Mouse (Mus musculus) bone marrow, adult 2 months (tissue): ENCODE measurements around the gene Mrps36. TPM values are rescaled to one million over a fixed set of nuclear protein-coding genes. Genes with fewer than 3 reads are reported as not detected.

Experiments used
- H3K27ac ChIP-seq: fragments of 200-500 bp; 2 replicates; pipeline ENCODE4 v1.5.1; 2012; ENCODE audit warnings: low read depth, mild to moderate bottlenecking, control low read depth, inconsistent platforms, low read length; ENCODE audit not compliant: control insufficient read depth, poor library complexity, insufficient read depth
- H3K4me1 ChIP-seq: fragments of 200-500 bp; 2 replicates; pipeline ENCODE4 v1.6.1; 2011; ENCODE audit warnings: low read length; ENCODE audit not compliant: control insufficient read depth, insufficient read depth
- H3K4me3 ChIP-seq: fragments of 200-500 bp; replicated peaks from 2 replicates; pipeline ENCODE3; 2011; ENCODE audit warnings: mild to moderate bottlenecking, low read depth, low read length, control low read depth; ENCODE audit not compliant: control insufficient read depth
- CTCF ChIP-seq: fragments of 200-500 bp; IDR thresholded peaks from 2 replicates; pipeline ENCODE4 v1.5.1; 2011; ENCODE audit warnings: low read length, control low read depth; ENCODE audit not compliant: control insufficient read depth, insufficient read depth
- POLR2A ChIP-seq: fragments of 200-500 bp; IDR thresholded peaks from 2 replicates; pipeline ENCODE4 v1.6.1; 2011; ENCODE audit warnings: low read depth, mild to moderate bottlenecking, control low read depth, low read length, borderline replicate concordance; ENCODE audit not compliant: control insufficient read depth
- WGBS: fragments of 180-500 bp; shearing (Covaris S2); methylation state at CpG from one replicate; pipeline ENCODE4 v1.1.7; 2018; 5-methylcytosine and 5-hydroxymethylcytosine counted together
- polyA plus RNA-seq: library from polyadenylated mRNA; stranded (reverse); fragments of >200 nt; gene quantifications from 2 replicates; pipeline ENCODE4 v1.2.4, GENCODE M21; 2011; ENCODE audit warnings: low replicate concordance; ENCODE audit not compliant: missing spikeins, insufficient read depth, insufficient read length

The Mrps36 gene
- polyA plus RNA-seq, 1 experiment, result 44.2 TPM

DNA sequence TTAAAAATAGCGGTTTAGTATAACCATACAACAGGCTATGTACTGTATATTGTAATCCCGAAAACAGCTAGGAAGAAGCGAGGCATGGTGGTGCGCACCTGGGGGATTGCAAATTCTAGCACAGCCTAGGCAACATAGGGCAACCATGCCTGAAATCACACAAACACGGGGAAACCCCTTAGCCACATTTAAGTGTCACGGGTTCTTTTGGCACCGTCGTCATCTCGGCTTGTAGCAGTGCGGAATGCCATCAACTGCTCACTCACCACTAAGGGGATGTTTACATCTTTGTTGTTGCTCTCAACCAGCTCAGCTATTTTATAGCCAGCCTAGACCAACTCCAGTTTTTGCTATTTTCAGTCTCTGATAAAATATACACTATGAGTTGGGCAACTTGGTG is 45.6 kb downstream of the Mrps36 start:
- Histone ChIP-seq H3K27ac (no peak overlapping the region), H3K4me3 (no peak overlapping the region), H3K4me1 (no peaks in the 10 kb centered on the region; the same call in 1 of the 2 replicates)
- WGBS, result 94% methylated on average over 10 of the region's 10 CpGs
- TF ChIP-seq CTCF, result no peak
- no peak for TF ChIP-seq POLR2A

DNA sequence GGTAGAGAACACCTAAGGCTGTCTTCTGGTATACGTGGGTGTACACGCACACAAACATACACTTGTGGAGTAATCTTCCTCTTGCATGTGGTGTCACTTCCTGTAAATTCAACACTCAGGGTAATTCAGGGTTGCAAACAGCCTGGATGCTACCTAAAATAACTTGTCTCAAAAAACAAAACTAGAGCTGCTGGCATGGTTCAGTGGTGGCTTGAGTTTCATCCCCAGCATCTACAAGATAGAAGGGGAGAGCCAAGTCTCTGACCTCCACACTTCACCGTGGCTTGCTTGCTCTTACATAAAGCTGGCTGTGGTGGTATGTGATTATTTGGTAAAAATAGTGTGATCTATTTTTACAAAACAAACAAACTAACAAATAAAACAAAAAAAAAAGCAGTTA is 46.9 kb downstream of the Mrps36 start:
- Histone ChIP-seq H3K27ac (no peak overlapping the region), H3K4me1 (no peaks in the 10 kb centered on the region; the same call in 1 of the 2 replicates), H3K4me3 (no peak overlapping the region)
- 44% methylated on average over 3 of the region's 3 CpGs for WGBS
- TF ChIP-seq CTCF (no peak), POLR2A (no peak)

DNA sequence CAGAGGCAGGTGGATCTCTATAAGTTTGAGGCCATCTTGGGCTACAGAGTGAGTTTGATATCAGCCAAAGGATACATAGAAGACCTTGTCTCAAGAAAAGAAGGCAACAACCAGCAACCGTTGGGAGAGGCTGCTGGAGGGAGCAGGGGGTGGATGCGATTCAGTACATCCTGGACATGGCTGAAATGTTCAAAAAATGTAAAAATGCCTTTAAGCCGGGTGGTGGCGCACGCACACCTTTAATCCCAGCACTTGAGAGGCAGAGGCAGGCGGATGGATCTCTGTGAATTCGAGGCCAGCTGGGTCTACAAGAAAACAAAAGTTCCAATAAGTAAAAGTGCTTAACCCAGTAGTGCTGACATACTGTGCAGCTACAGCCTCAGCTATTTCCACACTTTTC is 56.9 kb downstream of the Mrps36 start:
- no peak for TF ChIP-seq CTCF
- TF ChIP-seq POLR2A, result no peak
- no peaks in the 10 kb centered on the region for H3K4me1 ChIP-seq
- H3K27ac ChIP-seq, result no peak overlapping the region
- H3K4me3 ChIP-seq, result no peak overlapping the region
- WGBS, result 76% methylated on average over 7 of the region's 7 CpGs

Other genes with a start within 250 kb of the Mrps36 start
- gene Ocln, start 191.9 kb downstream of the Mrps36 start, polyA plus RNA-seq, result 0.60 TPM in 1 of 2 replicates, not detected in the other
- 1.4 TPM in 1 of 2 replicates, not detected in the other for gene Marveld2, start 127.7 kb downstream of the Mrps36 start, polyA plus RNA-seq
- gene Ak6, start 93.7 kb downstream of the Mrps36 start, polyA plus RNA-seq, result 65.5 and 83.2 TPM in 2 replicates
- 5.0 and 11.9 TPM in 2 replicates for gene Rad17, start 93.6 kb downstream of the Mrps36 start, polyA plus RNA-seq
- 5.2 and 8.7 TPM in 2 replicates for gene Taf9, start 93.1 kb downstream of the Mrps36 start, polyA plus RNA-seq
- 11.6 and 18.3 TPM in 2 replicates for gene Ccdc125, start 74.9 kb downstream of the Mrps36 start, polyA plus RNA-seq
- gene Cdk7, start 13.7 kb downstream of the Mrps36 start, polyA plus RNA-seq, result 18.1 and 24.2 TPM in 2 replicates
- 50.0 and 67.5 TPM in 2 replicates for gene Cenph, start 31.2 kb upstream of the Mrps36 start, polyA plus RNA-seq
- 62.2 and 75.7 TPM in 2 replicates for gene Ccnb1, start 41.9 kb upstream of the Mrps36 start, polyA plus RNA-seq
- 20.7 and 23.2 TPM in 2 replicates for gene Slc30a5, start 88.8 kb upstream of the Mrps36 start, polyA plus RNA-seq